Mouse (Mus musculus) midbrain, embryonic 10.5 days (tissue): ENCODE measurements around the gene Atrn. TPM values are rescaled to one million over a fixed set of nuclear protein-coding genes. Genes with fewer than 3 reads are reported as not detected.

Source experiments
- DNase-seq: peaks from one replicate; pipeline ENCODE4 v3.0.0-alpha.2; 2017; ENCODE audit warnings: low spot score
- H3K27ac ChIP-seq: fragments of 300-500 bp; sonication (generic); replicated peaks from 2 replicates; pipeline ENCODE4 v1.5.1; 2016; ENCODE audit warnings: mild to moderate bottlenecking
- H3K27me3 ChIP-seq: fragments of 300-500 bp; sonication (generic); 2 replicates; pipeline ENCODE4 v1.6.1; 2016; ENCODE audit warnings: low read depth, mild to moderate bottlenecking; ENCODE audit not compliant: poor library complexity, severe bottlenecking
- H3K36me3 ChIP-seq: fragments of 300-500 bp; sonication (generic); 2 replicates; pipeline ENCODE4 v1.6.1; 2016; ENCODE audit warnings: mild to moderate bottlenecking, moderate library complexity
- H3K4me1 ChIP-seq: fragments of 300-500 bp; sonication (generic); 2 replicates; pipeline ENCODE4 v1.6.1; 2016
- H3K4me3 ChIP-seq: fragments of 300-500 bp; sonication (generic); 2 replicates; pipeline ENCODE4 v1.5.1; 2016; ENCODE audit warnings: mild to moderate bottlenecking, moderate library complexity
- H3K9me3 ChIP-seq: fragments of 300-500 bp; sonication (generic); replicated peaks from 2 replicates; pipeline ENCODE4 v1.6.1; 2016; ENCODE audit warnings: mild to moderate bottlenecking
- WGBS: fragments of 180-500 bp; shearing (Covaris S2); methylation state at CpG from one replicate; pipeline ENCODE4 v1.1.7; 2016; 5-methylcytosine and 5-hydroxymethylcytosine counted together
- polyA plus RNA-seq: library from polyadenylated mRNA; unstranded; fragments of >200 nt; fragmentation: Nextera tagmentation; extraction: Ambion mirVana; gene quantifications from 2 replicates; pipeline ENCODE4 v1.2.1, GENCODE M21; 2016

Atrn gene
- polyA plus RNA-seq, 1 experiment from 2014 or later, result 5.7 TPM

GRCm38 (mm10) chr2:131053851-131054645 is 147.8 kb downstream of the Atrn start:
- no peaks in the 10 kb centered on the region for H3K9me3 ChIP-seq
- peak; percentile 37 for DNase-seq
- peaks cover 79% of the 10 kb centered on the region for H3K27me3 ChIP-seq
- H3K36me3 ChIP-seq, result no peaks in the 10 kb centered on the region
- H3K4me3 ChIP-seq, result peak overlapping the region; percentile 51
- H3K27ac ChIP-seq, result no peak overlapping the region
- WGBS, result 1% methylated on average over 45 of the region's 45 CpGs
- peaks cover 34% of the 10 kb centered on the region for H3K4me1 ChIP-seq

GRCm38 (mm10) chr2:131054646-131055264 is 148.5 kb downstream of the Atrn start:
- WGBS, result 2% methylated on average over 21 of the region's 21 CpGs
- H3K4me1 ChIP-seq, result peaks cover 34% of the 10 kb centered on the region
- H3K36me3 ChIP-seq, result no peaks in the 10 kb centered on the region
- no peak overlapping the region for H3K27ac ChIP-seq
- H3K27me3 ChIP-seq, result peaks cover 79% of the 10 kb centered on the region
- peak overlapping the region; percentile 51 for H3K4me3 ChIP-seq
- peak; percentile 31 for DNase-seq
- no peaks in the 10 kb centered on the region for H3K9me3 ChIP-seq

- 5% methylated on average over 10 of the region's 10 CpGs for WGBS
- Histone ChIP-seq H3K4me1 (peaks cover 37% of the 10 kb centered on the region), H3K27ac (no peak overlapping the region), H3K36me3 (no peaks in the 10 kb centered on the region), H3K27me3 (peaks cover 78% of the 10 kb centered on the region), H3K9me3 (no peaks in the 10 kb centered on the region), H3K4me3 (peak overlapping the region; percentile 51)
- DNase-seq, result peak; percentile 71
Observed at GRCm38 (mm10) chr2:131055631-131056030, 149.3 kb downstream of the Atrn start.

- Histone ChIP-seq H3K4me1 (peaks cover 38% of the 10 kb centered on the region), H3K9me3 (no peaks in the 10 kb centered on the region), H3K36me3 (no peaks in the 10 kb centered on the region), H3K4me3 (peak overlapping the region; percentile 51), H3K27me3 (peaks cover 78% of the 10 kb centered on the region), H3K27ac (no peak overlapping the region)
- 3% methylated on average over 10 of the region's 10 CpGs for WGBS
- DNase-seq, result peak; percentile 54
Observed at GRCm38 (mm10) chr2:131056191-131056590, 149.9 kb downstream of the Atrn start.

- H3K4me3 ChIP-seq, result no peak overlapping the region
- H3K27me3 ChIP-seq, result peaks cover 78% of the 10 kb centered on the region
- WGBS, result 93% methylated on average over 8 of the region's 8 CpGs
- no peak for DNase-seq
- H3K4me1 ChIP-seq, result peaks cover 46% of the 10 kb centered on the region
- no peaks in the 10 kb centered on the region for H3K9me3 ChIP-seq
- no peak overlapping the region for H3K27ac ChIP-seq
- H3K36me3 ChIP-seq, result no peaks in the 10 kb centered on the region
Observed at GRCm38 (mm10) chr2:131058672-131059071, 152.4 kb downstream of the Atrn start.

GRCm38 (mm10) chr2:131059377-131059776 is 153.1 kb downstream of the Atrn start:
- no peak for DNase-seq
- Histone ChIP-seq H3K4me1 (peaks cover 40% of the 10 kb centered on the region), H3K27me3 (peaks cover 78% of the 10 kb centered on the region), H3K27ac (no peak overlapping the region), H3K9me3 (no peaks in the 10 kb centered on the region), H3K4me3 (no peak overlapping the region), H3K36me3 (no peaks in the 10 kb centered on the region)
- WGBS, result 81% methylated on average over 1 of the region's 1 CpGs

GRCm38 (mm10) chr2:131059781-131060540 is 153.7 kb downstream of the Atrn start:
- Histone ChIP-seq H3K4me1 (peaks cover 34% of the 10 kb centered on the region), H3K36me3 (no peaks in the 10 kb centered on the region), H3K27ac (no peak overlapping the region), H3K4me3 (no peak overlapping the region), H3K27me3 (peaks cover 78% of the 10 kb centered on the region), H3K9me3 (no peaks in the 10 kb centered on the region)
- WGBS, result 57% methylated on average over 9 of the region's 9 CpGs
- DNase-seq, result no peak

GRCm38 (mm10) chr2:131060784-131061183 is 154.5 kb downstream of the Atrn start:
- peaks cover 26% of the 10 kb centered on the region for H3K4me1 ChIP-seq
- no peak overlapping the region for H3K4me3 ChIP-seq
- H3K9me3 ChIP-seq, result no peaks in the 10 kb centered on the region
- no peak overlapping the region for H3K27ac ChIP-seq
- H3K27me3 ChIP-seq, result peaks cover 77% of the 10 kb centered on the region
- H3K36me3 ChIP-seq, result no peaks in the 10 kb centered on the region
- DNase-seq, result no peak
- WGBS, result 60% methylated on average over 6 of the region's 6 CpGs

GRCm38 (mm10) chr2:131061607-131062006 is 155.3 kb downstream of the Atrn start:
- H3K4me3 ChIP-seq, result no peak overlapping the region
- no peak overlapping the region for H3K27ac ChIP-seq
- no peak for DNase-seq
- H3K27me3 ChIP-seq, result peaks cover 76% of the 10 kb centered on the region
- peaks cover 18% of the 10 kb centered on the region for H3K4me1 ChIP-seq
- 71% methylated on average over 5 of the region's 5 CpGs for WGBS
- H3K36me3 ChIP-seq, result no peaks in the 10 kb centered on the region
- no peaks in the 10 kb centered on the region for H3K9me3 ChIP-seq

- no peak for DNase-seq
- H3K27me3 ChIP-seq, result peaks cover 63% of the 10 kb centered on the region
- H3K36me3 ChIP-seq, result no peaks in the 10 kb centered on the region
- H3K27ac ChIP-seq, result 0 out of 2 replicates have a peak within 1 kb of the TSS, but pooled peaks have one; percentile 23
- peak within 1 kb of the TSS; percentile 44 for H3K4me3 ChIP-seq
- H3K9me3 ChIP-seq, result no peaks in the 10 kb centered on the region
- H3K4me1 ChIP-seq, result peaks cover 16% of the 10 kb centered on the region
- WGBS, result 4% methylated on average over 24 of the region's 27 CpGs
Observed at GRCm38 (mm10) chr2:131063404-131063864, 157.1 kb downstream of the Atrn start, which contains the start of gene Adam33. TSS of gene Adam33 (minus strand) at chr2:131063814.

- WGBS, result 80% methylated on average over 9 of the region's 9 CpGs
- DNase-seq, result no peak
- peaks cover 12% of the 10 kb centered on the region for H3K4me1 ChIP-seq
- H3K9me3 ChIP-seq, result no peaks in the 10 kb centered on the region
- H3K27ac ChIP-seq, result no peak overlapping the region
- H3K27me3 ChIP-seq, result peaks cover 51% of the 10 kb centered on the region
- no peaks in the 10 kb centered on the region for H3K36me3 ChIP-seq
- no peak overlapping the region for H3K4me3 ChIP-seq
Observed at GRCm38 (mm10) chr2:131066342-131066741, 160.0 kb downstream of the Atrn start.

- H3K4me1 ChIP-seq, result peaks cover 12% of the 10 kb centered on the region
- WGBS, result 80% methylated on average over 6 of the region's 6 CpGs
- H3K9me3 ChIP-seq, result no peaks in the 10 kb centered on the region
- peaks cover 39% of the 10 kb centered on the region for H3K27me3 ChIP-seq
- H3K27ac ChIP-seq, result no peak overlapping the region
- no peak for DNase-seq
- H3K36me3 ChIP-seq, result no peaks in the 10 kb centered on the region
- no peak overlapping the region for H3K4me3 ChIP-seq
Observed at GRCm38 (mm10) chr2:131067481-131067880, 161.2 kb downstream of the Atrn start.
